Mouse (Mus musculus): ENCODE results near the gene Tmem127. TPM values are rescaled to one million over a fixed set of nuclear protein-coding genes. Genes with fewer than 3 reads are reported as not detected.
"Not testable (repeated sequence)": the region's sequence is repeated elsewhere in the genome, so short reads cannot be mapped to it uniquely, and the experiment has no call there.

The Tmem127 gene
- total RNA-seq, 2 experiments from 2014 or later = 69.4 to 93.4 TPM

GRCm38 (mm10) chr2:127267854-127268253 lies 20.1 kb downstream of the Tmem127 start:
- DNase-seq = no peak

- DNase-seq = peak; percentile 96 to 98
Observed at GRCm38 (mm10) chr2:127269491-127270299, 22.0 kb downstream of the Tmem127 start, which contains the start of gene Stard7. TSS of gene Stard7 (plus strand) at chr2:127270218.

GRCm38 (mm10) chr2:127270300-127271041 lies 22.8 kb downstream of the Tmem127 start:
- DNase-seq = peak; percentile 94 to 95

- peak; percentile 43 to 46 for DNase-seq
Observed at GRCm38 (mm10) chr2:127271042-127271515, 23.4 kb downstream of the Tmem127 start.

GRCm38 (mm10) chr2:127272049-127272448 lies 24.3 kb downstream of the Tmem127 start:
- not testable (repeated sequence) for DNase-seq

GRCm38 (mm10) chr2:127272806-127273205 lies 25.1 kb downstream of the Tmem127 start:
- no peak for DNase-seq

- DNase-seq = no peak
Observed at GRCm38 (mm10) chr2:127274590-127274989, 26.9 kb downstream of the Tmem127 start.

- no peak for DNase-seq
Observed at GRCm38 (mm10) chr2:127275551-127276320, 28.0 kb downstream of the Tmem127 start.

- no peak for DNase-seq
Observed at GRCm38 (mm10) chr2:127278162-127278561, 30.5 kb downstream of the Tmem127 start.

GRCm38 (mm10) chr2:127292250-127292649 lies 44.5 kb downstream of the Tmem127 start:
- DNase-seq = no peak

GRCm38 (mm10) chr2:127297001-127297805 lies 49.5 kb downstream of the Tmem127 start:
- DNase-seq = peak in 1 of 2 experiments; percentile 25

- DNase-seq = no peak
Observed at GRCm38 (mm10) chr2:127298056-127298455, 50.3 kb downstream of the Tmem127 start.

GRCm38 (mm10) chr2:127300701-127301100 lies 53.0 kb downstream of the Tmem127 start:
- peak in 1 of 2 experiments; percentile 15 for DNase-seq

- no peak for DNase-seq
Observed at GRCm38 (mm10) chr2:127301883-127302282, 54.2 kb downstream of the Tmem127 start.

- not testable (repeated sequence) for DNase-seq
Observed at GRCm38 (mm10) chr2:127304192-127304591, 56.5 kb downstream of the Tmem127 start.

- DNase-seq = no peak
Observed at GRCm38 (mm10) chr2:127304609-127305210, 57.0 kb downstream of the Tmem127 start.

- no peak for DNase-seq
Observed at GRCm38 (mm10) chr2:127306123-127306522, 58.4 kb downstream of the Tmem127 start.

- DNase-seq = no peak
Observed at GRCm38 (mm10) chr2:127307179-127307578, 59.5 kb downstream of the Tmem127 start.

GRCm38 (mm10) chr2:127308660-127309059 lies 61.0 kb downstream of the Tmem127 start:
- DNase-seq = no peak

- no peak for DNase-seq
Observed at GRCm38 (mm10) chr2:127310246-127310645, 62.5 kb downstream of the Tmem127 start.

GRCm38 (mm10) chr2:127310685-127311084 lies 63.0 kb downstream of the Tmem127 start:
- no peak for DNase-seq

Data from adrenal gland, postnatal 36 days (tissue).